Mouse (Mus musculus): ENCODE results near the gene Chst11.

DNA sequence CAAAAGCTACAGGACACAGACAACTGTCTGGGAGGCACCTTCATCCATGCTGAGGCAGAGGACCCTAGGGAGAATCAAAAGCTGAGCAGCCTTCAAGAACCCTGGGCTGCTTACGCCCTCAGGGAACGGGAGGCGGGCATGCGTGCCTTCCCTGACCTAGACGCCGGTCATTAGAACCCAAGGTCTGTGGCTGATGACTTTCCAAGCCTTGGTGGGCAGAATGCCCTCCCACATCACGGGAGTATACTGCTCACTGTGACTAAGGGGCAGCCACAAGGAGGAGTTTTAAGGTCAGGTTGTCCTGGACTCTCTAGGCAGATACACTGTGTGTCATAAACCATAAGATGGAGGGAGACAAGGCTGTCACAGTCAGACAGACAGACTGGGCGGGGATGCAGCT, 118.9 kb downstream of the Chst11 start:
- TF ChIP-seq EP300 (IDR thresholded peaks at IDR 0.05) (no peak), CTCF (IDR thresholded peaks at IDR 0.05) (no peak)

Measured in lung, postnatal 0 days (tissue).